Comparison of ENCODE assay signal across 9 mouse cellular contexts in genomic region chr5:125252664-125253063, GRCm38 (mm10).
A peak's percentile ranks its signal among the peaks of the same experiment; 100 is the strongest.
DNase-seq lines count a peak whose midpoint lies in the region; ATAC-seq and TF ChIP-seq lines count a peak whose summit lies in the region.
"Had no signal": no experiment of that assay in that cellular context is flagged by ENCODE, and none has a peak within 500 bp of the region (broad histone marks: within the 10 kb centered on the region; RNA-seq: fewer than 3 reads in every experiment).

No protein-coding gene starts in this region.

- DNase-seq in midbrain, embryonic 11.5 days (ENCODE audit: low spot score, missing footprints) = no peak
- DNase-seq in gastrocnemius, adult 2 months = peak; percentile 88
- peak; percentile 61 for DNase-seq in kidney, postnatal 0 days (ENCODE audit: low spot score)
- no peak for DNase-seq in cerebellum, adult 8-10 months
- no peak for DNase-seq in right cerebral cortex, postnatal 36 days (ENCODE audit: low spot score in 2 of 2)
- DNase-seq in thymus, postnatal 0 days (ENCODE audit: low spot score) = no peak

- H3K27ac ChIP-seq in midbrain, embryonic 15.5 days = 0 out of 2 replicates have a peak overlapping the region, but pooled peaks have one; percentile 17
- no peak overlapping the region for H3K27ac ChIP-seq in midbrain, embryonic 11.5 days (ENCODE audit: low read depth, low read length)
- peak overlapping the region; percentile 87 for H3K27ac ChIP-seq in gastrocnemius, adult 2 months
- H3K27ac ChIP-seq in kidney, postnatal 0 days = no peak overlapping the region
- H3K27ac ChIP-seq in testis, adult 2 months (ENCODE audit: control insufficient read depth, insufficient read depth, low read depth, low read length) = peak overlapping the region; percentile 89
- H3K27ac ChIP-seq: neural tube, embryonic 12.5 days had no signal

- H3K4me1 ChIP-seq in midbrain, embryonic 15.5 days = 0 out of 2 replicates have a peak, but pooled peaks cover under 1% of the 10 kb centered on the region
- H3K4me1 ChIP-seq in midbrain, embryonic 11.5 days (ENCODE audit: control insufficient read depth, insufficient read depth, low read length) = no peaks in the 10 kb centered on the region
- no peaks in the 10 kb centered on the region for H3K4me1 ChIP-seq in kidney, postnatal 0 days (replicated peaks; ENCODE audit: insufficient read depth, low read length)
- peaks cover 12% of the 10 kb centered on the region for H3K4me1 ChIP-seq in testis, adult 2 months (ENCODE audit: control insufficient read depth, insufficient read depth, low read length)

- TF ChIP-seq CTCF in gastrocnemius, adult 2 months (IDR thresholded peaks at IDR 0.05) = no peak
- TF ChIP-seq CTCF in kidney, postnatal 0 days (IDR thresholded peaks at IDR 0.05; ENCODE audit: low read depth) = no peak
- no peak for TF ChIP-seq CTCF in testis, adult 2 months (IDR thresholded peaks at IDR 0.05; ENCODE audit: control insufficient read depth, insufficient read depth, insufficient replicate concordance, low read depth, low read length)

- no peak overlapping the region for H3K4me2 ChIP-seq in midbrain, embryonic 15.5 days
- H3K4me2 ChIP-seq in midbrain, embryonic 11.5 days = no peak overlapping the region
- no peak overlapping the region for H3K4me2 ChIP-seq in kidney, postnatal 0 days (ENCODE audit: low read length)
- H3K4me2 ChIP-seq: neural tube, embryonic 12.5 days had no signal

- H3K9ac ChIP-seq in midbrain, embryonic 15.5 days = no peak overlapping the region
- no peak overlapping the region for H3K9ac ChIP-seq in midbrain, embryonic 11.5 days (ENCODE audit: low read length)
- H3K9ac ChIP-seq in kidney, postnatal 0 days (ENCODE audit: low read depth, low read length) = no peak overlapping the region
- H3K9ac ChIP-seq: neural tube, embryonic 12.5 days had no signal

- no peaks in the 10 kb centered on the region for H3K9me3 ChIP-seq in midbrain, embryonic 15.5 days
- H3K9me3 ChIP-seq in midbrain, embryonic 11.5 days (ENCODE audit: control insufficient read depth, low read length) = no peaks in the 10 kb centered on the region
- H3K9me3 ChIP-seq in kidney, postnatal 0 days (replicated peaks; ENCODE audit: low read length) = no peaks in the 10 kb centered on the region

- WGBS in midbrain, embryonic 15.5 days = 89% methylated on average over 8 of the region's 8 CpGs
- 92% methylated on average over 8 of the region's 8 CpGs for WGBS in midbrain, embryonic 11.5 days
- 43% methylated on average over 8 of the region's 8 CpGs for WGBS in kidney, postnatal 0 days

- ATAC-seq in midbrain, embryonic 15.5 days (replicated peaks) = no peak
- no peak for ATAC-seq in midbrain, embryonic 11.5 days (ENCODE audit: low FRiP score)
- ATAC-seq in kidney, postnatal 0 days (replicated peaks; ENCODE audit: low FRiP score, low read depth) = peak; percentile 37; the same call in 1 of the 2 replicates

- no peak overlapping the region for H3K4me3 ChIP-seq in midbrain, embryonic 15.5 days
- no peak overlapping the region for H3K4me3 ChIP-seq in midbrain, embryonic 11.5 days (ENCODE audit: low read depth, low read length)
- H3K4me3 ChIP-seq in gastrocnemius, adult 2 months = peak overlapping the region; percentile 42
- no peak overlapping the region for H3K4me3 ChIP-seq in kidney, postnatal 0 days (replicated peaks; ENCODE audit: low read depth, low read length)
- H3K4me3 ChIP-seq in testis, adult 2 months (ENCODE audit: control insufficient read depth, low read depth, low read length) = no peak overlapping the region; the same call in 1 of the 2 replicates
- H3K4me3 ChIP-seq: neural tube, embryonic 12.5 days had no signal

- intact Hi-C loops in gastrocnemius, adult 2 months (cut with DNase I) = loop anchor here (2.0 kb wide), 1 partner anchor 16 kb away; no protein-coding TSS in a partner anchor

- no peaks in the 10 kb centered on the region for H3K36me3 ChIP-seq in midbrain, embryonic 15.5 days (replicated peaks)
- no peaks in the 10 kb centered on the region for H3K36me3 ChIP-seq in midbrain, embryonic 11.5 days (ENCODE audit: control insufficient read depth, insufficient read depth, low read length)
- no peaks in the 10 kb centered on the region for H3K36me3 ChIP-seq in kidney, postnatal 0 days (ENCODE audit: insufficient read depth, low read length)
- no peaks in the 10 kb centered on the region for H3K36me3 ChIP-seq in testis, adult 2 months (ENCODE audit: control insufficient read depth, insufficient read depth, low read length)
- H3K36me3 ChIP-seq: neural tube, embryonic 12.5 days had no signal

- H3K27me3 ChIP-seq in midbrain, embryonic 15.5 days (replicated peaks) = no peaks in the 10 kb centered on the region
- H3K27me3 ChIP-seq in midbrain, embryonic 11.5 days (ENCODE audit: control insufficient read depth, insufficient read depth, low read length) = no peaks in the 10 kb centered on the region
- H3K27me3 ChIP-seq in kidney, postnatal 0 days (ENCODE audit: insufficient read depth, low read length) = no peaks in the 10 kb centered on the region
- no peaks in the 10 kb centered on the region for H3K27me3 ChIP-seq in testis, adult 2 months (ENCODE audit: control insufficient read depth, insufficient read depth, low read length)
- H3K27me3 ChIP-seq: neural tube, embryonic 12.5 days had no signal

- 0 out of 2 replicates have a peak, but pooled peaks have one; percentile 34 for TF ChIP-seq POLR2A in testis, adult 2 months (IDR thresholded peaks at IDR 0.05; ENCODE audit: control insufficient read depth, low read depth, low read length)

Comparison
In these comparisons a context has a peak if more than half of its experiments do, and no peak if none do; other contexts are left out.
1. H3K27ac ChIP-seq: peak in midbrain, embryonic 15.5 days (single experiment), gastrocnemius, adult 2 months (single experiment) and testis, adult 2 months (single experiment); none in midbrain, embryonic 11.5 days (single experiment) and kidney, postnatal 0 days (single experiment).
2. DNase-seq: peak in gastrocnemius, adult 2 months (single experiment) and kidney, postnatal 0 days (single experiment); none in midbrain, embryonic 11.5 days (single experiment), cerebellum, adult 8-10 months (single experiment), right cerebral cortex, postnatal 36 days (0 of 2) and thymus, postnatal 0 days (single experiment).